Mouse (Mus musculus) v-Abl transformed pro-B cells (cell line): ENCODE data around the gene Sox6.

Experiments used
- in situ Hi-C, 2 experiments: fragments of 400-800 bp; cut with MboI; formaldehyde crosslinking; loops; one replicate each; pipeline ENCODE4 v1.15.1; 2025; ENCODE audit not compliant: unreplicated experiment in 2 of 2

Gene Sox6

GRCm38 (mm10) chr7:116002726-116003125 is 35.9 kb downstream of the Sox6 start:
- in situ Hi-C loops, result no loop called here

- in situ Hi-C loops, result no loop called here
These were observed 50.4 kb downstream of the Sox6 start for GRCm38 (mm10) chr7:115988109-115988779.

DNA sequence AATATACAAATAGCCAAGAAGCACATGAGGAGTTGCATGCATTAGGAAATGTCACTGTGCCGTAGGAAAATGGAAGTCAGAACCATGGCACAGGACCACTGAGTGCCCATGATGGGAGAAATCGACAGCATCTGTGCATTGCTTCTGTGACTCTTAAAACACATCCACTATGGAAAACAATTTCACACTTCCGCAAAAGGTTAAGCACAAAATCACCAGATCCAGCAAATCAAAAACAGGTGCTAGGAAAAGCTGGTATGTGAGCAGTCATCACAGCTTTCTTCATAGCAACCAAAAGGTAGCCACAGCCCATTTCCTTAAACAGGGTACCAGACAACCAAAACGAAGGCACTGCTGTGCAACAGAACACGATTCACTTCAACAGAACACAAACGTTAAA is 52.9 kb downstream of the Sox6 start:
- in situ Hi-C loops, result no loop called here

DNA sequence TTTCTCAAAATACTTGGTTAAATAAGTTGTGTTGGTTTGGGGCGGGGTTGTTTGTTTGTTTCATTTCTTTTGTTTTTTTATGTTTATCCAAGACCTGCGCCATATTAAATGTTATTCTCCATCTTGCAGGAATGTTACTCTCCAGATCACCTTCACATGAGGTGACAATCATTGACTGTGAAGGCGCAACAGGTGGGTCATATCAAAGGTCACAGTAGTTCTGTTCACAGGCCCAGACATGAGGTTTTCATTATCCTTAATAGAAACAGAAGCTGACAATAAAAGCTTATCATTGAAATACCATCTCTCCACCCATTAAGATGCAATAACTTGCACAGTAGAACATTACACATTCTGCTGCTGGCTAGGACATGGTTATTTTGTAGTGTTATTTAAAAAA is 54.5 kb downstream of the Sox6 start:
- in situ Hi-C loops, result no loop called here

- in situ Hi-C loops, result no loop called here
These were observed 58.6 kb downstream of the Sox6 start for GRCm38 (mm10) chr7:115979813-115980512.

GRCm38 (mm10) chr7:115974518-115974917 is 64.1 kb downstream of the Sox6 start:
- in situ Hi-C loops, result no loop called here

GRCm38 (mm10) chr7:115967186-115967585 is 71.4 kb downstream of the Sox6 start:
- in situ Hi-C loops, result no loop called here

GRCm38 (mm10) chr7:115966181-115966580 is 72.4 kb downstream of the Sox6 start:
- in situ Hi-C loops, result no loop called here

DNA sequence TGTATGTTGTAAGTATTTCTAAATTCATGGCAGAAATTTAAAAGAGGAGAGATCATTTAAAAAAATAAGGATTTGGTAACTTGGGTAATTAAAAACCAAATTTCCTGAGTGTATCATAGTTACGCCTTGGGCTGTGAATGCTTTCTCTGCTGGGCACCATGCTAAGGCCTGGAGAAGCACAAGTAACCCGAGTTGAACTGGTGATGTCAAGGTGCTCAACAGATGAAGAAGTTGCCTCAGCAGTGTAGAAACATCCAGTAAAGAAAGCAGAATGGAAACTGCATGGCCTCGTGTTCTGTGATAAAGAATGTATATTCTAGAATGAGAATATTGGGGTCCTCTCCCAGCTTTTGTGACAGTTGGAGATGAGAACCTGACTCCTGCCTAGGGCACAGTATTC is 85.5 kb downstream of the Sox6 start:
- in situ Hi-C loops, result no loop called here

DNA sequence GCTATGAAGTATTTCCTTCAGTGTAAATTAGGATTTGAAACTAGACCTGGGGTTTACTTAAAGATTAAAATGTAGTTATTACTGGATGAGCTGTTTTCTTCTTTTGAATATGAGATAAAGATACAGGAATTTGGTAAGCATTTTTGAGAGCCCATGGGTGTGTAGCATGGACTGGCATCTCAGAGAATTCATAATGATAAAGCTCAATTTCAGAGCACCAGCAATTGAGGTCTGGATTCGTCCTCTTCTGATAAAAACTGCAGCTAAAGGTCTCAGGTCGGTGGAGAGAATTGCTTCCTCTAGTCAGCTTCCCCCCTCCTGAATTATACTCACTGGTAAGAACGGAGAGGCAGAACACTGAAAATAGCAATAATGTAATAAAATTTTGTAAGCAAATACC is 86.4 kb downstream of the Sox6 start:
- in situ Hi-C loops, result no loop called here

- in situ Hi-C loops, result no loop called here
These were observed 86.9 kb downstream of the Sox6 start for GRCm38 (mm10) chr7:115951689-115952088.

DNA sequence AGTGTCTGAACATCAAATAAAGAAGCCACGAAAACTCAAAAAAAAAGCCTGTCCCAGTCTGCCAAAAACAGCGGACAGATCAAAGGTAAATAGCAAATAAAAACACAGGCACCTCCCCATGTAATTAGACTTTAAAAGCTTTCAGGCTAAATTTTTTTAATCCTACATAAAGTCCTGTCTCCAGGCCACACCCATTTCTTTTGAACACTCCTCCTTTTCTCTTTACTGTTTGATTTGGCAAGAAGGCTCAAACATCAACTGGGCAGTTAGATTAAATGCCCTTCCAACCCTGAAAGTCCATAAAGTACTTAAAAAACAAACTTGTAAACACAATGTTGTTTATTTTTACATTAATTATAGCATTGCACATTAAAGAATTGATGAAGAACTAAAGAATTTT is 90.7 kb downstream of the Sox6 start:
- in situ Hi-C loops, result no loop called here

DNA sequence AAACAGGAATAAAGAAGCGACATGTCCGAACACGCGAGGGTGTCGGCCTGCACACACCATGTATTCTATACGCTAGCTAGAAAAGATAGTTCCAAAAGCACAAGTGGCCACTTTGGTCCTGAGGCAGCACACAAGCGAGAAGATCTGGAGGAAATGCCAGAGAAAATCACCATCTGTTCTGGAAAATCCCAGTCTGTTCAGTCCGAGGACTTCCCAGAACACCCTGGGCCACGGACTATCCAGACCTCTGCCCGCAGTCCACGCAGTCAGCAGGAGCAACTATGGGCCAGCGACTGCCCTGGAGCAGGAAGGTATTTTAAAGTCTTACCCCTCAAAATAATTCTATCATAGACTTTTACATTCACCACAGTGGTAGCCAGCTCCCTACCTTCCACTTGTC is 92.0 kb downstream of the Sox6 start:
- in situ Hi-C loops, result no loop called here

DNA sequence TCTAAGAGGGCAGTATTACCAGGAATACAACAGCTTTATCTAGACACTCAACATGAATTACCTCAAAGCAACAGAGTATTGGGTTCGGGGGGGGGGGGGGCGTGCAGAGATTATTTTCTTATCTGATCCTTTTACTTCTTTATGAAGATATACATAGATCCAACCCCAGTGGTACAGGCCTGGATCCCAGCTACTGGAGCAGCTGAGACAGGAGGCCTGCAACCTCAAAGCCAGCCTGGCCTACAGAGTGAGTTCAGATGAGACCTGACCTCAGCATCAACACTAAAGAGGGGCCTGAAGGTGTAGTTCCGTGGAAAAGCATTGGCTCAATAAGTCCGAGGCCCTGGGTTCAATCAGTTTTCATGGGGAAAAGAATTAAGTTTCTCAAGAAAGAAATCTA is 93.1 kb downstream of the Sox6 start:
- in situ Hi-C loops, result no loop called here

GRCm38 (mm10) chr7:115944250-115944649 is 94.3 kb downstream of the Sox6 start:
- in situ Hi-C loops, result no loop called here

- in situ Hi-C loops, result no loop called here
These were observed 96.8 kb downstream of the Sox6 start for GRCm38 (mm10) chr7:115941766-115942165.

DNA sequence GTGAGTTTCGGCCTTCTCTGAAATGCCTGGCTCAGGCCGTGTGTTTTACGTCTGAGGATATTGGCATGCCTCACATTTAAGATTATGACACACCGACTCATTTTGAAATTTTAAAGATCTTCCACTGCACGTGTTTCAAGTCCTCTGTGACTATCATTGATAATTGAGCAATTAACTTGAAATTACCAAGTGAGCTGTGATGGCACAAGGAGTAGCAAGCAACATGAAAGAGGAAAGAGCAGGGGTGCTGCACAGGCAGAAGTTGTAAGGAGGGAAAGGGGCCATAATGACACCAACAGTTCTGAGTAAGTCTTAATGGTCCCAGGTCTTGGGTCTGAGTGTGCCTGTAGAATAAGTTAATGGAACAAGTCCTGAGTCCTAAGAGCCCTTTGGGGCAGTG is 99.3 kb downstream of the Sox6 start:
- in situ Hi-C loops, result no loop called here

DNA sequence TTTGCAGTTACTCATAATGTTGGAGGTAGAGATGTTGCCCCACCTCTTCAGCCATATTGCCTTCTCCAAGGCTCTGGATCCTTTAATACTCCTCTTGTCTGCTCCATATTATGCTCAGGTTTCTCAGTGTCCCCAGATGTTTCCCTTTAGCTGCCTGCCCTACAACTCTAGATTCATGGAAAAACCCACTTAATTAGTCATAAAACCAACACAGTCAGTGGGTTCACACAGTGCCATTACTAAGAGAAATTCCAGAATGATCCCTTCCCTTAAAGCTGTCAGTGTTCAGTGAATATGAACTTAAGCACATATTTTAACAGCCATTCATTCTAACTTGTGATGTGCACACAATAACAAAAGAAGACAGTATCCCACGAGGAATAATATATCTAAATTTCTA is 101.7 kb downstream of the Sox6 start:
- in situ Hi-C loops, result no loop called here

- in situ Hi-C loops, result no loop called here
These were observed 123.3 kb downstream of the Sox6 start for GRCm38 (mm10) chr7:115915338-115915737.

DNA sequence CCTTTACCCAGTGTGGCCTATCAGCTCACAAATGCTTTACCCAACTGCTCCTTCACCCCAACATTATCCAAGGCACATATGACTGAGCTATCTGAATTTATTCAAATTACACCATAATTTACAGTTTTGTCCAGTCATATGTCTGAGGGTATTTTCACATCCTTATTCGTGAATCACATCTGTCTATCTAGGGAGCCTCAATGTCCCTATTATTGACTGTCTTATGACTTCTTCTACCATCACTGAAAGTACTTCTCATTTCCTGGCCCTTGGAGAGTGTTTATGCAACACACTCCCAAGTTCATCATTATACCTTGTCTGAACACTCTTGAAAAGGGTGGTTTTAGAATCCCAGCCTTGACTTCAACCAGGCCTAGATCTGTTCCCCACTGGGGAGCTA is 128.3 kb downstream of the Sox6 start:
- in situ Hi-C loops, result no loop called here

- in situ Hi-C loops, result no loop called here
These were observed 133.8 kb downstream of the Sox6 start for GRCm38 (mm10) chr7:115904798-115905207.
